Mouse (Mus musculus) lung, embryonic 14.5 days (tissue): ENCODE measurements around the gene Bhmt2. TPM values are rescaled to one million over a fixed set of nuclear protein-coding genes. Genes with fewer than 3 reads are reported as not detected.

ENCODE experiments used
- ATAC-seq: fragments of 200-750 bp; cut with Nextera tagmentation; 2 replicates; pipeline ENCODE4 v1.8.0; 2017; ENCODE audit warnings: mild to moderate bottlenecking, moderate TSS enrichment, moderate library complexity; ENCODE audit not compliant: insufficient read depth
- DNase-seq: peaks from one replicate; pipeline ENCODE4 v3.0.0-alpha.2; 2015
- H3K27ac ChIP-seq: fragments of 300-500 bp; sonication (generic); 2 replicates; pipeline ENCODE4 v1.5.1; 2014; ENCODE audit warnings: low read depth, mild to moderate bottlenecking, moderate library complexity
- H3K27me3 ChIP-seq: fragments of 300-500 bp; sonication (generic); 2 replicates; pipeline ENCODE4 v1.6.1; 2014; ENCODE audit warnings: low read length, control low read depth; ENCODE audit not compliant: insufficient read depth
- H3K36me3 ChIP-seq: fragments of 300-500 bp; sonication (generic); 2 replicates; pipeline ENCODE4 v1.6.1; 2014; ENCODE audit warnings: control low read depth; ENCODE audit not compliant: insufficient read depth
- H3K4me1 ChIP-seq: fragments of 300-500 bp; sonication (generic); 2 replicates; pipeline ENCODE4 v1.6.1; 2014; ENCODE audit warnings: antibody characterized with exemption, control low read depth; ENCODE audit not compliant: insufficient read depth
- H3K4me2 ChIP-seq: fragments of 300-500 bp; sonication (generic); 2 replicates; pipeline ENCODE4 v1.6.1; 2014; ENCODE audit warnings: mild to moderate bottlenecking
- H3K4me3 ChIP-seq: fragments of 300-500 bp; sonication (generic); 2 replicates; pipeline ENCODE4 v1.5.1; 2014; ENCODE audit warnings: low read depth, low read length
- H3K9ac ChIP-seq: fragments of 300-500 bp; sonication (generic); 2 replicates; pipeline ENCODE4 v1.6.1; 2014
- H3K9me3 ChIP-seq: fragments of 300-500 bp; sonication (generic); 2 replicates; pipeline ENCODE4 v1.6.1; 2016; ENCODE audit warnings: low read depth, low read length, control low read depth
- CTCF ChIP-seq: IDR thresholded peaks from 2 replicates; pipeline ENCODE4 v1.5.1; 2016; ENCODE audit warnings: antibody characterized with exemption, low read depth
- WGBS: fragments of 180-500 bp; shearing (Covaris S2); extraction: QIAGEN DNeasy Blood & Tissue Kit; methylation state at CpG from one replicate; pipeline ENCODE4 v1.1.7; 2014; 5-methylcytosine and 5-hydroxymethylcytosine counted together
- polyA plus RNA-seq: library from polyadenylated mRNA; unstranded; fragments of >200 nt; fragmentation: Nextera tagmentation; extraction: Ambion mirVana; gene quantifications from 2 replicates; pipeline ENCODE4 v1.2.1, GENCODE M21; 2014

Bhmt2 gene
- polyA plus RNA-seq, 1 experiment from 2014 or later, result not detected

DNA sequence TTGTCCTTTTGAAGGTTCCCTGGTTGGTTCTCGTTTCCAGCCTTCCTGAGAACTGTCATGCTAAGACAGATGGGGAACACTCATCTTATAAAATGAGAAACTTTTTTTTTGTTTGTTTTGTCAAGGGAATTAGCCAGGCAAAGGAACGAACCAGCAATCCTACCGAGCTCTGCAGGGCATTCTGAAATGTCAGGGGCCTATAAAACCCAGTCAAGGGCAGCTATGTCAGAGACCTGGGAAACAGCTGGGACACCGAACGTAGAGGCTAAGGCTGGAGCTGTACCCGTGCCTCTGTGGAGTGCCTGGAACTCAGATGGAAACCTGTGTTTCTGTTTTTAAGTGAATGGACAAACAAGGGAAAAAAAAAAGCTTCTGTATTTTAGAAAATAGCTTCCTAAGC lies 45.2 kb downstream of the Bhmt2 start:
- WGBS, result 23% methylated on average over 6 of the region's 6 CpGs
- no peaks in the 10 kb centered on the region for H3K9me3 ChIP-seq
- no peaks in the 10 kb centered on the region for H3K4me1 ChIP-seq
- no peak overlapping the region for H3K9ac ChIP-seq
- TF ChIP-seq CTCF, result no peak
- H3K27ac ChIP-seq, result no peak overlapping the region
- ATAC-seq (no peak), DNase-seq (no peak)
- H3K4me2 ChIP-seq, result no peak overlapping the region
- no peak overlapping the region for H3K4me3 ChIP-seq
- no peaks in the 10 kb centered on the region for H3K27me3 ChIP-seq
- no peaks in the 10 kb centered on the region for H3K36me3 ChIP-seq

GRCm38 (mm10) chr13:93614361-93614948 lies 59.6 kb downstream of the Bhmt2 start:
- Histone ChIP-seq H3K9me3 (no peaks in the 10 kb centered on the region), H3K27ac (no peak overlapping the region), H3K36me3 (no peaks in the 10 kb centered on the region), H3K4me2 (no peak overlapping the region), H3K4me1 (no peaks in the 10 kb centered on the region; the same call in 1 of the 2 replicates), H3K4me3 (no peak overlapping the region), H3K9ac (no peak overlapping the region), H3K27me3 (no peaks in the 10 kb centered on the region)
- TF ChIP-seq CTCF, result no peak
- WGBS, result 16% methylated on average over 5 of the region's 6 CpGs
- no peak for DNase-seq
- no peak for ATAC-seq

DNA sequence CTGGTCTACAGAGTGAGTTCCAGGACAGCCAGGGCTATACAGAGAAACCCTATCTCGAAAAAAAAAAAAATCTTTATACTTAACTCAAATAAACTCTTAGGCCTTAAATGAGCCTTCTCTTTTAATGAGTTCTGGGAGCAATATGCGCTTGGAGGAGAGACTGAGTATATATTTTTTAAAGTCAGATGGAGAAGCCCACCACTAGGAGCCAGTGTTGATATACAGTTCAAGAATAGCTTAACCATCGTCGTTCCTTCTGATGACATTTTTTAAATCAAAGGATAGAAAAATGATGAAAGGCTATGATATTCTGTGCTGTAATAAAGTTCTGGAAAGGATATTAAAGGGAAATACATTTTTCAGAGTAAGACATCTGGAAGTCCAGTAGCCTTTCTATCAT lies 60.3 kb downstream of the Bhmt2 start:
- Histone ChIP-seq H3K4me2 (no peak overlapping the region), H3K9ac (no peak overlapping the region), H3K9me3 (no peaks in the 10 kb centered on the region), H3K36me3 (no peaks in the 10 kb centered on the region), H3K4me3 (no peak overlapping the region), H3K27me3 (no peaks in the 10 kb centered on the region), H3K4me1 (no peaks in the 10 kb centered on the region; the same call in 1 of the 2 replicates), H3K27ac (no peak overlapping the region)
- WGBS, result 50% methylated on average over 4 of the region's 4 CpGs
- DNase-seq (peak; percentile 50), ATAC-seq (no peak)
- peak; percentile 33 for TF ChIP-seq CTCF

DNA sequence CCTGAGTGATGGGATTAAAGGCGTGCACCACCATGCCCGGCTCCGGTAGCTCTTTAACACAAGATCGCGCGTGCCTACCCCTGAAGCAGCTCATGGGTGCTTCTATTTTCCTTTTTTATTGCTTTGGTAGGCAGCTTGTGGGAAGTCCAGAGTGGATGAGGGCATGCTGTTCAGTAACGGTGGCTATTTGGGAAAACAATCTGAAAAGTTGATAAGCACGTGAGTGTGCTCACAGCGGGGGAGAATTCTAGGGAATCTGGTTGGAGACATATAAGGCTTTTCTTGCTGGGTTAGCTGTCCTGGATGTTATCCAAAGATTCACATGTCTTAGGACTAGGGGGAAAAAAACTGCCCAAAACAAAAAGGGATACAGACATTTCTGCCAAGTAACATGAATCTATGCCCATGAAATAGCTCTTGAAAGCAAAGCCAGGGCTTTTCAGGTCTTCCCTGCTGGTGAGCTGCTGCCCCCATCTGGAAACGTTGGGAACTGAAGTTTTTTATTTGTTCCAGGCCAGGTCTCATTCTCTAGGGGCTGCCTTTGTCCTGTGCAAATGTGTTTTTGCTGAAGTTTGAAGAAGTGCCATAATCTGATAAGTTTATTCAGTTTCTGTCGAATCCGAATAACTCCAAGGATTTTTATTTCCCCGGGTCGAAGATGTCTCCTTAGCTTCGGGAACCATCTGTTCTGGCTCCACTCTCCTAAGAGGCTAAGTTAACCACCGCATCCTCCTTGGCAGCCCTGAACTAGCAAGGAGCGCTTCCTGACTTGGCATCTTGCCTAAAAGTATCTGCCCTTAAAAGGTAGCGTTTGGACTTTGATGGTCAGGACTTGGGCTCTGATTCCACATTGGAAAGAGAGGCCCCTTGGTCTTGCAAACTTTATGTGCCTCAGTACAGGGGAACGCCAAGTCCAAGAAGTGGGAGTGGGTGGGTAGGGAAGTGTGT lies 61.2 kb downstream of the Bhmt2 start:
- H3K36me3 ChIP-seq, result no peaks in the 10 kb centered on the region
- peak; percentile 94 for DNase-seq
- H3K27ac ChIP-seq, result no peak overlapping the region
- H3K9ac ChIP-seq, result no peak overlapping the region
- no peaks in the 10 kb centered on the region for H3K27me3 ChIP-seq
- H3K9me3 ChIP-seq, result no peaks in the 10 kb centered on the region
- no peaks in the 10 kb centered on the region; the same call in 1 of the 2 replicates for H3K4me1 ChIP-seq
- H3K4me2 ChIP-seq, result no peak overlapping the region
- peak; percentile 67 for ATAC-seq
- no peak overlapping the region for H3K4me3 ChIP-seq
- WGBS, result 44% methylated on average over 19 of the region's 19 CpGs
- TF ChIP-seq CTCF, result peak; percentile 89

DNA sequence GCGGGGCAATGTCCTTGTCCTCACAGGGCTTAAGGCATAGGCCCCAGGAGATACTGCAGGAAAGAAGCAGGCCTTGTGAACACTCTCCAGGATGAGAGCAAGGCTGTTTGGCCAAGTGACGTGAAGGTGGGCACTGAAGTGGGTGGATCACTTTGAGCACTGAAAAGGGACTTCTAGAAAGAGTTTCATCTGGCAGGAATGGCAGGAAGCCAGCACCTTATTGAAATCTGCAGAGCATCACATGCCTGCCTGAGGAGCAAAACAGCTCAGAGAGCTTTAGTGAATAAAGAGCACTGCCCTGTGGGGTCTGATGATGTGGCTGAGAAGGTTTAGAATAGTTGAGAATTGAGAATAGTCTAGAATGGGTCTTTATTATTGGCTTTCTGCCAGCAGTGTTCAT lies 65.6 kb downstream of the Bhmt2 start:
- Histone ChIP-seq H3K27ac (no peak overlapping the region), H3K36me3 (no peaks in the 10 kb centered on the region), H3K9ac (no peak overlapping the region), H3K27me3 (no peaks in the 10 kb centered on the region), H3K4me2 (no peak overlapping the region), H3K9me3 (no peaks in the 10 kb centered on the region), H3K4me3 (no peak overlapping the region), H3K4me1 (no peaks in the 10 kb centered on the region; the same call in 1 of the 2 replicates)
- ATAC-seq (no peak), DNase-seq (no peak)
- 77% methylated on average over 2 of the region's 2 CpGs for WGBS
- no peak for TF ChIP-seq CTCF

DNA sequence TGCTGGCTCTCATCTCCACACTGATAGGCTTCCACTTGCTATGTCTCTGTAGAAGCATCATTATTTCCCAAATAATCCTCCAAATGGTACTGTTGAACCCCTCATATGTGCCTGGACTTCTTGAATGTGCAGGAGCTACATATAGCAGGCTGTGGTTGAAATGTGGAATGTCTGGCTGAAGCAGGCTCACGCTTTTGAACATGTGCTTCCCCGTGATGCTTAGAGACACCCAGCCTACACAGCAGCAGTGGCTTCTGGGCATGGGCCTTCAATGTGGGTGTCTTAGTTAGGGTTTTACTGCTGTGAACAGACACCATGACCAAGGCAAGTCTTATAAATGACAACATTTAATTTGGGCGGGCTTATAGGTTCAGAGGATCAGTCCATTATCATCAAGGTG lies 66.4 kb downstream of the Bhmt2 start:
- no peaks in the 10 kb centered on the region; the same call in 1 of the 2 replicates for H3K4me1 ChIP-seq

DNA sequence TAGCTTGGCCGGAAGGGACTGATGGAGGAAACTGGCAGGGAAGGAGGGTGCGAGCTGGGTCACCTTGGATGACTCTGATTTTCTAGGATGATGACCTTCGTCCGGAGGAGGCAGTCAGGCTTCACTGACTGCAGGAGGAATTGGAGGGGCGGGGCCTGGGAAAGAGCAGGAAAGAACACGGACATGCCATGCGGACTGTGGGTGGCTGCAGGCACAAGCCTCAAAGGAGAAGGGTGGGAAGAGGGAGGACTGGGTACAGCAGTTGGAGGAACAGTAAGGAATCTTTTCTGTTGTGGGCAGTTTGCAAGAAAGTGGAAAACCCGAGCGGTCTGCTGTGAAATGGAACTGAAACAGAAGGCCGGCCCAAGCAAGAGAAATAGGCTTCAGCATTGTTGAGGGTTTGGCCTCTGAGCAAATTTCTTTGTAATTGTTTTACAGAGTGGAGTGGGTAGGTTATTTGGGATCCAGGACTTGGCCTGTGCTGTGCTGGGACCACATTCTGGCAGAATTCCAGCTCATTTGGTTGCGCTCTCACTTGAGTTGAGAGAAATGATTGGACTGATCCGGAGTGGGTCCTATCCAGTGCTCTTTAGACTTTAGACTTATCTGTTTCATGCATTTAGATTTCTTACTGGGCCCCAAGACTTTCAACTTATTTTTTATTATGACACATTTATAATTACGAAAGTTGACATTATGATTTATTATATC lies 67.1 kb downstream of the Bhmt2 start:
- TF ChIP-seq CTCF, result no peak
- H3K4me3 ChIP-seq, result no peak overlapping the region
- H3K4me1 ChIP-seq, result no peaks in the 10 kb centered on the region
- no peaks in the 10 kb centered on the region for H3K36me3 ChIP-seq
- no peak overlapping the region for H3K27ac ChIP-seq
- peak; percentile 58 for DNase-seq
- H3K4me2 ChIP-seq, result no peak overlapping the region
- ATAC-seq, result peak; percentile 56; the same call in 1 of the 2 replicates
- H3K27me3 ChIP-seq, result no peaks in the 10 kb centered on the region
- no peak overlapping the region for H3K9ac ChIP-seq
- H3K9me3 ChIP-seq, result no peaks in the 10 kb centered on the region
- 73% methylated on average over 13 of the region's 13 CpGs for WGBS

More for the DNA sequence above, 66.4 kb downstream of the Bhmt2 start:
- Histone ChIP-seq H3K9me3 (no peaks in the 10 kb centered on the region), H3K4me2 (no peak overlapping the region), H3K36me3 (no peaks in the 10 kb centered on the region), H3K27me3 (no peaks in the 10 kb centered on the region), H3K27ac (no peak overlapping the region), H3K9ac (no peak overlapping the region), H3K4me3 (no peak overlapping the region)
- no peak for DNase-seq
- WGBS, result 87% methylated on average over 3 of the region's 3 CpGs
- ATAC-seq, result no peak
- no peak for TF ChIP-seq CTCF

Other genes with a start within 250 kb of the Bhmt2 start
- 6.6 and 7.9 TPM in 2 replicates for gene Jmy, start 174.5 kb downstream of the Bhmt2 start, polyA plus RNA-seq
- not detected in 2 replicates for gene Bhmt, start 36.3 kb downstream of the Bhmt2 start, polyA plus RNA-seq
- gene Dmgdh, start 131 bp upstream of the Bhmt2 start, polyA plus RNA-seq, result not detected in 2 replicates
- gene Arsb, start 97.3 kb upstream of the Bhmt2 start, polyA plus RNA-seq, result 20.3 and 21.2 TPM in 2 replicates